Mouse (Mus musculus) kidney, embryonic 15.5 days (tissue): Measurements from ENCODE around the gene Krtap31-2. TPM values are rescaled to one million over a fixed set of nuclear protein-coding genes. Genes with fewer than 3 reads are reported as not detected.

Experiments used
- polyA plus RNA-seq: library from polyadenylated mRNA; unstranded; fragments of >200 nt; fragmentation: Nextera tagmentation; extraction: Ambion mirVana; gene quantifications from 2 replicates; pipeline ENCODE4 v1.2.1, GENCODE M21; 2015

The Krtap31-2 gene
- polyA plus RNA-seq, 1 experiment from 2014 or later = not detected

Other genes with a start within 250 kb of the Krtap31-2 start
- gene Gm14190, start 245.6 kb upstream of the Krtap31-2 start, polyA plus RNA-seq = not detected in 2 replicates
- gene Gm14180, start 202.0 kb upstream of the Krtap31-2 start, polyA plus RNA-seq = not detected in 2 replicates
- gene Gm11595, start 163.4 kb upstream of the Krtap31-2 start, polyA plus RNA-seq = not detected in 2 replicates
- gene Krtap4-8, start 155.6 kb upstream of the Krtap31-2 start, polyA plus RNA-seq = not detected in 2 replicates
- not detected in 2 replicates for gene Krtap4-9, start 151.1 kb upstream of the Krtap31-2 start, polyA plus RNA-seq
- not detected in 2 replicates for gene Gm11596, start 142.8 kb upstream of the Krtap31-2 start, polyA plus RNA-seq
- gene Gm11569, start 137.4 kb upstream of the Krtap31-2 start, polyA plus RNA-seq = not detected in 2 replicates
- not detected in 2 replicates for gene Gm11554, start 131.8 kb upstream of the Krtap31-2 start, polyA plus RNA-seq
- not detected in 2 replicates for gene Krtap4-13, start 126.4 kb upstream of the Krtap31-2 start, polyA plus RNA-seq
- gene Gm11564, start 120.6 kb upstream of the Krtap31-2 start, polyA plus RNA-seq = not detected in 2 replicates
- not detected in 2 replicates for gene 2300003K06Rik, start 98.2 kb upstream of the Krtap31-2 start, polyA plus RNA-seq
- gene Krtap4-16, start 84.7 kb upstream of the Krtap31-2 start, polyA plus RNA-seq = not detected in 2 replicates
- not detected in 2 replicates for gene Gm11568, start 78.4 kb upstream of the Krtap31-2 start, polyA plus RNA-seq
- gene Gm11559, start 71.8 kb upstream of the Krtap31-2 start, polyA plus RNA-seq = not detected in 2 replicates
- gene Krtap9-1, start 62.9 kb upstream of the Krtap31-2 start, polyA plus RNA-seq = not detected in 2 replicates
- gene Gm11567, start 57.1 kb upstream of the Krtap31-2 start, polyA plus RNA-seq = not detected in 2 replicates
- not detected in 2 replicates for gene Krtap31-1, start 28.4 kb upstream of the Krtap31-2 start, polyA plus RNA-seq
- gene Gm11565, start 21.5 kb upstream of the Krtap31-2 start, polyA plus RNA-seq = not detected in 2 replicates
- not detected in 2 replicates for gene Krtap9-5, start 12.2 kb downstream of the Krtap31-2 start, polyA plus RNA-seq
- not detected in 2 replicates for gene Krtap29-1, start 42.8 kb downstream of the Krtap31-2 start, polyA plus RNA-seq
- not detected in 2 replicates for gene Krtap16-1, start 50.3 kb downstream of the Krtap31-2 start, polyA plus RNA-seq
- not detected in 2 replicates for gene Krtap17-1, start 57.7 kb downstream of the Krtap31-2 start, polyA plus RNA-seq
- not detected in 2 replicates for gene Krt33a, start 79.9 kb downstream of the Krtap31-2 start, polyA plus RNA-seq
- not detected in 2 replicates for gene Krt33b, start 93.6 kb downstream of the Krtap31-2 start, polyA plus RNA-seq
- gene Krt34, start 105.3 kb downstream of the Krtap31-2 start, polyA plus RNA-seq = not detected in 2 replicates
- gene Krt31, start 114.3 kb downstream of the Krtap31-2 start, polyA plus RNA-seq = not detected in 2 replicates
- gene Krt32, start 151.9 kb downstream of the Krtap31-2 start, polyA plus RNA-seq = not detected in 2 replicates
- gene Krt35, start 159.9 kb downstream of the Krtap31-2 start, polyA plus RNA-seq = not detected in 2 replicates
- gene Krt36, start 169.3 kb downstream of the Krtap31-2 start, polyA plus RNA-seq = 0.86 and 1.2 TPM in 2 replicates
- 0.51 and 0.57 TPM in 2 replicates for gene Krt13, start 185.3 kb downstream of the Krtap31-2 start, polyA plus RNA-seq
- gene Krt15, start 199.6 kb downstream of the Krtap31-2 start, polyA plus RNA-seq = 5.0 and 14.8 TPM in 2 replicates
- gene Krt19, start 212.4 kb downstream of the Krtap31-2 start, polyA plus RNA-seq = 69.7 and 75.3 TPM in 2 replicates